Mouse (Mus musculus) subcutaneous adipose tissue, adult 2 months (tissue): ENCODE data around the gene Alg11. TPM values are rescaled to one million over a fixed set of nuclear protein-coding genes. Genes with fewer than 3 reads are reported as not detected.

Experiments used
- polyA plus RNA-seq: library from polyadenylated mRNA; depleted of rRNA; stranded (reverse); fragments of >200 nt; gene quantifications from 2 replicates; pipeline ENCODE4 v1.2.3, GENCODE M21; 2012; ENCODE audit warnings: low replicate concordance; rRNA removed

Alg11 gene
- 5.9 and 9.0 TPM in 2 replicates for polyA plus RNA-seq

DNA sequence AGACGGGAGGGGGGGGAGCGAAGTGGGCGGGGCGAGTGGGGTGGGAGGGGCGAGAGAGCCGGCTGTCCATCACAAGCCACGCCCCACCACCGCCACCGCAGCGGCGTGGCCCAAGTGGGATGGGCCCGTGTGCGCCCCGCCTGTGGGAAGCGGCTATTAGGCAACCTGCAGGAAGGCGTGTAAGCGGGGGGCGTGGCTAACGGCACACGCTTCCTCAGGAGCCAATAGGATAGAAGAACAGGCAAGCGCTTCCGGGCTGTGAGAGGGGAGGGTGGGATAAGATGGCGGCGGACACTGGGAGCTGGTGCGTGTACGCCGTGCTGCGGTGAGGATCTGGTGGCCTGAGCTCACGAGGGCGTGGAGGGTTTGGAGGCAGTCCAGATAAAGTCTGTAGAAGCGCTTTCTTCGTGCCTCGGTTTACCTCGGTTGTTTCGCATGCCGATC, at the start of gene Alg11:
Gene Alg11, plus strand, starts transcription at position 276 of the 444 bp plus-strand sequence.

GRCm38 (mm10) chr8:22059821-22060445, 588 bp upstream of the Alg11 start, which contains the start of gene Atp7b:
TSS of gene Atp7b (minus strand) at chr8:22060305.

Other genes with a start within 250 kb of the Alg11 start
- gene Defb50, start 237.2 kb upstream of the Alg11 start, polyA plus RNA-seq = not detected in 2 replicates
- not detected in 2 replicates for gene Defb2, start 220.8 kb upstream of the Alg11 start, polyA plus RNA-seq
- not detected in 2 replicates for gene Defb10, start 201.8 kb upstream of the Alg11 start, polyA plus RNA-seq
- not detected in 2 replicates for gene Defb9, start 175.3 kb upstream of the Alg11 start, polyA plus RNA-seq
- not detected in 2 replicates for gene Defb11, start 154.3 kb upstream of the Alg11 start, polyA plus RNA-seq
- not detected in 2 replicates for gene Defb15, start 128.0 kb upstream of the Alg11 start, polyA plus RNA-seq
- gene Defb35, start 122.4 kb upstream of the Alg11 start, polyA plus RNA-seq = not detected in 2 replicates
- not detected in 2 replicates for gene Defb13, start 114.0 kb upstream of the Alg11 start, polyA plus RNA-seq
- gene Fam90a1a, start 102.0 kb upstream of the Alg11 start, polyA plus RNA-seq = not detected in 2 replicates
- not detected in 2 replicates for gene Ccdc70, start 90.9 kb upstream of the Alg11 start, polyA plus RNA-seq
- 0.04 and 0.77 TPM in 2 replicates for gene Atp7b, start 416 bp upstream of the Alg11 start, polyA plus RNA-seq
- 0.18 TPM in 1 of 2 replicates, not detected in the other for gene Nek5, start 64.3 kb downstream of the Alg11 start, polyA plus RNA-seq
- 1.2 and 1.8 TPM in 2 replicates for gene Nek3, start 105.7 kb downstream of the Alg11 start, polyA plus RNA-seq
- gene Ckap2, start 125.1 kb downstream of the Alg11 start, polyA plus RNA-seq = 0.54 and 3.1 TPM in 2 replicates
- 12.3 and 13.2 TPM in 2 replicates for gene Vps36, start 132.1 kb downstream of the Alg11 start, polyA plus RNA-seq
- 9.9 and 10.4 TPM in 2 replicates for gene Thsd1, start 166.6 kb downstream of the Alg11 start, polyA plus RNA-seq
- gene Tpte, start 222.7 kb downstream of the Alg11 start, polyA plus RNA-seq = 0.06 and 0.13 TPM in 2 replicates